Mouse (Mus musculus) lung, postnatal 0 days (tissue): ENCODE measurements around the gene Aacs. TPM values are rescaled to one million over a fixed set of nuclear protein-coding genes. Genes with fewer than 3 reads are reported as not detected.
A peak's percentile ranks its signal among the peaks of the same experiment; 100 is the strongest.

ENCODE experiments used
- ATAC-seq: fragments of 200-750 bp; cut with Nextera tagmentation; 2 replicates; pipeline ENCODE4 v1.8.0; 2017; ENCODE audit warnings: moderate library complexity
- DNase-seq: peaks from one replicate; pipeline ENCODE4 v3.0.0-alpha.2; 2016; ENCODE audit warnings: low spot score
- H3K27ac ChIP-seq: fragments of 300-500 bp; sonication (generic); 2 replicates; pipeline ENCODE4 v1.5.1; 2014; ENCODE audit warnings: antibody characterized with exemption, mild to moderate bottlenecking, low read length, mixed read lengths
- H3K27me3 ChIP-seq: fragments of 300-500 bp; sonication (generic); replicated peaks from 2 replicates; pipeline ENCODE4 v1.6.1; 2014; ENCODE audit warnings: low read length, mixed read lengths; ENCODE audit not compliant: insufficient read depth
- H3K36me3 ChIP-seq: fragments of 300-500 bp; sonication (generic); 2 replicates; pipeline ENCODE4 v1.6.1; 2014; ENCODE audit warnings: low read length, mixed read lengths; ENCODE audit not compliant: insufficient read depth
- H3K4me1 ChIP-seq: fragments of 300-500 bp; sonication (generic); 2 replicates; pipeline ENCODE4 v1.6.1; 2014; ENCODE audit warnings: antibody characterized with exemption, low read depth, low read length, mixed read lengths; ENCODE audit not compliant: insufficient read depth
- H3K4me2 ChIP-seq: fragments of 300-500 bp; sonication (generic); replicated peaks from 2 replicates; pipeline ENCODE4 v1.6.1; 2014; ENCODE audit warnings: low read depth, mild to moderate bottlenecking, low read length, moderate library complexity, mixed read lengths
- H3K4me3 ChIP-seq: fragments of 300-500 bp; sonication (generic); 2 replicates; pipeline ENCODE4 v1.5.1; 2014; ENCODE audit warnings: low read depth, low read length
- H3K9ac ChIP-seq: fragments of 300-500 bp; sonication (generic); replicated peaks from 2 replicates; pipeline ENCODE4 v1.6.1; 2014; ENCODE audit warnings: low read depth, mild to moderate bottlenecking
- H3K9me3 ChIP-seq: fragments of 300-500 bp; sonication (generic); 2 replicates; pipeline ENCODE4 v1.6.1; 2016; ENCODE audit warnings: low read length, mixed read lengths
- CTCF ChIP-seq: IDR thresholded peaks from 2 replicates; pipeline ENCODE4 v1.5.1; 2016; ENCODE audit warnings: antibody characterized with exemption, mild to moderate bottlenecking
- EP300 ChIP-seq: IDR thresholded peaks from 2 replicates; pipeline ENCODE4 v1.6.1; 2016; ENCODE audit warnings: antibody characterized with exemption, mild to moderate bottlenecking, control low read depth
- WGBS: fragments of 180-500 bp; shearing (Covaris S2); extraction: QIAGEN DNeasy Blood & Tissue Kit; methylation state at CpG from one replicate; pipeline ENCODE4 v1.1.7; 2014; 5-methylcytosine and 5-hydroxymethylcytosine counted together
- polyA plus RNA-seq: library from polyadenylated mRNA; unstranded; fragments of >200 nt; fragmentation: Nextera tagmentation; extraction: Ambion mirVana; gene quantifications from 2 replicates; pipeline ENCODE4 v1.2.1, GENCODE M21; 2015

Aacs gene
- polyA plus RNA-seq, 1 experiment from 2014 or later, result 20.0 TPM

GRCm38 (mm10) chr5:125479376-125479775, 3.8 kb downstream of the Aacs start:
- Histone ChIP-seq H3K4me2 (no peak overlapping the region), H3K9me3 (no peaks in the 10 kb centered on the region), H3K36me3 (no peaks in the 10 kb centered on the region), H3K27me3 (no peaks in the 10 kb centered on the region), H3K27ac (no peak overlapping the region), H3K9ac (no peak overlapping the region), H3K4me1 (peaks cover 12% of the 10 kb centered on the region; the same call in 1 of the 2 replicates), H3K4me3 (no peak overlapping the region)
- DNase-seq, result no peak
- WGBS, result 90% methylated on average over 3 of the region's 3 CpGs
- no peak for ATAC-seq
- TF ChIP-seq CTCF, result no peak
- TF ChIP-seq EP300, result no peak

DNA sequence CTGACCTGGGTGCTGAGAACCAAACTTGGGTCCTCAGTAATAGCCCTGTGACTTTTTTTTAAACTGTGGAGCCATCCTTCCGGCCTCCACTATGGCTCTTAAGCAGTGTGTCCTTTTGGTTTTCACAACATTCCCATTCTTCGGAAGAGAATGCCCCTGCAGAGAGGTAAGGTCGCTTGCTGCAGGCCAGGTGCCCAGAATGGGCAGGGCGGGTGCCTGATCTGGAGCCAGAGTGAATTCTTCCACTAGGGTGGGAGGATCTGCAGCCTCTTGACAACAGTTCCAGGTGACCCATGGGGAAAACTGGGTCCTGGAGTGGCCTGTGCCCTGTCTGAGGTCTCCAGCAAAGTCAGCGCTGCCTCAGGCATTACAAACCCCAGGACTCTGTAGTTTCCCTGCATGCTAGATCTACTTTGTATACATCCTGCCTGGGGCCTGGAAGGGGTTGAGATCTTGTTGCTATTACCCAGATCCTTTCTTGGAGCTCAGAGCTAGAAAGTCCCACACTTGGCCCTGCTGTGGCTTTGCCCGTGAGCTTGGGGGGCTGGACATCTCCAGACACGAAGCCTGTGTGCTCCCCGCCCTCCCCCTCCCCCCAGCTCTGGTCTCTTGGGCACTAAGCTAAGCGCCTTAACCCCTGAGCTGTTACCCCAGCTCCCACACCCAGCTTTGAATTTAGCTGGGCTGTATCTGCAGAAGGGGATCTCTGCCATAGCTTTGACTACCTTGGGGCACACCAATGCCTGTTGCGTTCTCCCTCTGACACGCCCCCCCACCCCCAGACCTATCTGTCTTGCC, 5.0 kb downstream of the Aacs start:
- Histone ChIP-seq H3K4me2 (no peak overlapping the region), H3K4me1 (peaks cover 12% of the 10 kb centered on the region; the same call in 1 of the 2 replicates), H3K36me3 (no peaks in the 10 kb centered on the region), H3K27me3 (no peaks in the 10 kb centered on the region), H3K9ac (no peak overlapping the region), H3K4me3 (no peak overlapping the region), H3K9me3 (no peaks in the 10 kb centered on the region), H3K27ac (no peak overlapping the region)
- WGBS, result 76% methylated on average over 11 of the region's 11 CpGs
- no peak for TF ChIP-seq CTCF
- no peak for TF ChIP-seq EP300
- ATAC-seq, result no peak
- DNase-seq, result no peak

GRCm38 (mm10) chr5:125482474-125482873, 6.9 kb downstream of the Aacs start:
- WGBS, result 86% methylated on average over 7 of the region's 7 CpGs
- TF ChIP-seq EP300 (no peak), CTCF (no peak)
- no peaks in the 10 kb centered on the region for H3K36me3 ChIP-seq
- no peak for ATAC-seq
- no peak for DNase-seq
- H3K27ac ChIP-seq, result no peak overlapping the region
- H3K9ac ChIP-seq, result no peak overlapping the region
- no peaks in the 10 kb centered on the region for H3K27me3 ChIP-seq
- no peak overlapping the region for H3K4me2 ChIP-seq
- H3K9me3 ChIP-seq, result no peaks in the 10 kb centered on the region
- no peaks in the 10 kb centered on the region for H3K4me1 ChIP-seq
- H3K4me3 ChIP-seq, result no peak overlapping the region

- no peaks in the 10 kb centered on the region for H3K36me3 ChIP-seq
- 70% methylated on average over 5 of the region's 6 CpGs for WGBS
- no peaks in the 10 kb centered on the region for H3K27me3 ChIP-seq
- H3K27ac ChIP-seq, result no peak overlapping the region
- ATAC-seq, result no peak
- H3K4me1 ChIP-seq, result no peaks in the 10 kb centered on the region
- H3K9ac ChIP-seq, result no peak overlapping the region
- TF ChIP-seq CTCF (no peak), EP300 (no peak)
- DNase-seq, result no peak
- no peak overlapping the region for H3K4me3 ChIP-seq
- no peaks in the 10 kb centered on the region for H3K9me3 ChIP-seq
- no peak overlapping the region for H3K4me2 ChIP-seq
These were observed 8.3 kb downstream of the Aacs start for GRCm38 (mm10) chr5:125483712-125484611.

GRCm38 (mm10) chr5:125485031-125485778, 9.6 kb downstream of the Aacs start:
- H3K4me3 ChIP-seq, result no peak overlapping the region
- H3K27me3 ChIP-seq, result no peaks in the 10 kb centered on the region
- no peaks in the 10 kb centered on the region for H3K36me3 ChIP-seq
- DNase-seq, result no peak
- no peaks in the 10 kb centered on the region for H3K9me3 ChIP-seq
- no peak overlapping the region for H3K27ac ChIP-seq
- 88% methylated on average over 4 of the region's 4 CpGs for WGBS
- ATAC-seq, result peak; percentile 21; the same call in 1 of the 2 replicates
- no peak overlapping the region for H3K4me2 ChIP-seq
- H3K9ac ChIP-seq, result no peak overlapping the region
- TF ChIP-seq EP300 (no peak), CTCF (no peak)
- H3K4me1 ChIP-seq, result no peaks in the 10 kb centered on the region

GRCm38 (mm10) chr5:125486088-125486487, 10.5 kb downstream of the Aacs start:
- 89% methylated on average over 1 of the region's 1 CpGs for WGBS
- H3K4me3 ChIP-seq, result no peak overlapping the region
- DNase-seq (no peak), ATAC-seq (no peak)
- no peak overlapping the region for H3K27ac ChIP-seq
- H3K4me2 ChIP-seq, result no peak overlapping the region
- TF ChIP-seq CTCF, result no peak
- TF ChIP-seq EP300, result no peak
- no peaks in the 10 kb centered on the region for H3K27me3 ChIP-seq
- no peaks in the 10 kb centered on the region for H3K36me3 ChIP-seq
- no peaks in the 10 kb centered on the region for H3K4me1 ChIP-seq
- no peaks in the 10 kb centered on the region for H3K9me3 ChIP-seq
- no peak overlapping the region for H3K9ac ChIP-seq
